Mouse (Mus musculus): ENCODE data around the gene Inava.

Inava gene

GRCm38 (mm10) chr1:136232285-136232926 is 1.7 kb downstream of the Inava start:
- no peak for DNase-seq (ENCODE audit: extremely low read depth, low read depth)

GRCm38 (mm10) chr1:136231596-136231995 is 2.5 kb downstream of the Inava start:
- no peak for DNase-seq (ENCODE audit: extremely low read depth, low read depth)

GRCm38 (mm10) chr1:136230201-136230600 is 3.9 kb downstream of the Inava start:
- no peak for DNase-seq (ENCODE audit: extremely low read depth, low read depth)

GRCm38 (mm10) chr1:136229040-136229373 is 5.1 kb downstream of the Inava start:
- DNase-seq (ENCODE audit: extremely low read depth, low read depth): no peak

GRCm38 (mm10) chr1:136228328-136229039 is 5.6 kb downstream of the Inava start:
- DNase-seq (ENCODE audit: extremely low read depth, low read depth): no peak

- DNase-seq (ENCODE audit: extremely low read depth, low read depth): no peak
Measured at GRCm38 (mm10) chr1:136227870-136228269, 6.2 kb downstream of the Inava start.

GRCm38 (mm10) chr1:136226626-136227025 is 7.4 kb downstream of the Inava start:
- no peak for DNase-seq (ENCODE audit: extremely low read depth, low read depth)

- DNase-seq (ENCODE audit: extremely low read depth, low read depth): no peak
Measured at GRCm38 (mm10) chr1:136225846-136226245, 8.2 kb downstream of the Inava start.

- DNase-seq (ENCODE audit: extremely low read depth, low read depth): no peak
Measured at GRCm38 (mm10) chr1:136223758-136224342, 10.2 kb downstream of the Inava start.

GRCm38 (mm10) chr1:136222386-136222785 is 11.7 kb downstream of the Inava start:
- DNase-seq (ENCODE audit: extremely low read depth, low read depth): no peak

GRCm38 (mm10) chr1:136220037-136220871 is 13.8 kb downstream of the Inava start:
- DNase-seq (ENCODE audit: extremely low read depth, low read depth): no peak

GRCm38 (mm10) chr1:136214304-136214703 is 19.8 kb downstream of the Inava start:
- no peak for DNase-seq (ENCODE audit: extremely low read depth, low read depth)

- DNase-seq (ENCODE audit: extremely low read depth, low read depth): no peak
Measured at GRCm38 (mm10) chr1:136212803-136213202, 21.3 kb downstream of the Inava start, which contains the start of gene Mroh3. Gene Mroh3, minus strand, starts transcription at chr1:136212828.

- no peak for DNase-seq (ENCODE audit: extremely low read depth, low read depth)
Measured at GRCm38 (mm10) chr1:136190033-136190432, 44.0 kb downstream of the Inava start.

GRCm38 (mm10) chr1:136179511-136180001 is 54.5 kb downstream of the Inava start:
- DNase-seq (ENCODE audit: extremely low read depth, low read depth): peak; percentile 69

- peak; percentile 62 for DNase-seq (ENCODE audit: extremely low read depth, low read depth)
Measured at GRCm38 (mm10) chr1:136178741-136179140, 55.3 kb downstream of the Inava start.

- no peak for DNase-seq (ENCODE audit: extremely low read depth, low read depth)
Measured at GRCm38 (mm10) chr1:136177085-136177484, 57.0 kb downstream of the Inava start.

GRCm38 (mm10) chr1:136175183-136175582 is 58.9 kb downstream of the Inava start:
- no peak for DNase-seq (ENCODE audit: extremely low read depth, low read depth)

GRCm38 (mm10) chr1:136174101-136174606 is 59.9 kb downstream of the Inava start:
- no peak for DNase-seq (ENCODE audit: extremely low read depth, low read depth)

- DNase-seq (ENCODE audit: extremely low read depth, low read depth): no peak
Measured at GRCm38 (mm10) chr1:136172696-136173095, 61.4 kb downstream of the Inava start.

GRCm38 (mm10) chr1:136170109-136170508 is 64.0 kb downstream of the Inava start:
- peak; percentile 46 for DNase-seq (ENCODE audit: extremely low read depth, low read depth)

All from MEL-GATA-1-ER (cell line).